Mouse (Mus musculus) lung, postnatal 0 days (tissue): ENCODE measurements around the gene Phyhd1. TPM values are rescaled to one million over a fixed set of nuclear protein-coding genes. Genes with fewer than 3 reads are reported as not detected.
A peak's percentile ranks its signal among the peaks of the same experiment; 100 is the strongest.

Experiments
- ATAC-seq: fragments of 200-750 bp; cut with Nextera tagmentation; 2 replicates; pipeline ENCODE4 v1.8.0; 2017; ENCODE audit warnings: moderate library complexity
- DNase-seq: peaks from one replicate; pipeline ENCODE4 v3.0.0-alpha.2; 2016; ENCODE audit warnings: low spot score
- H3K27ac ChIP-seq: fragments of 300-500 bp; sonication (generic); 2 replicates; pipeline ENCODE4 v1.5.1; 2014; ENCODE audit warnings: antibody characterized with exemption, mild to moderate bottlenecking, low read length, mixed read lengths
- H3K27me3 ChIP-seq: fragments of 300-500 bp; sonication (generic); replicated peaks from 2 replicates; pipeline ENCODE4 v1.6.1; 2014; ENCODE audit warnings: low read length, mixed read lengths; ENCODE audit not compliant: insufficient read depth
- H3K36me3 ChIP-seq: fragments of 300-500 bp; sonication (generic); 2 replicates; pipeline ENCODE4 v1.6.1; 2014; ENCODE audit warnings: low read length, mixed read lengths; ENCODE audit not compliant: insufficient read depth
- H3K4me1 ChIP-seq: fragments of 300-500 bp; sonication (generic); 2 replicates; pipeline ENCODE4 v1.6.1; 2014; ENCODE audit warnings: antibody characterized with exemption, low read depth, low read length, mixed read lengths; ENCODE audit not compliant: insufficient read depth
- H3K4me2 ChIP-seq: fragments of 300-500 bp; sonication (generic); replicated peaks from 2 replicates; pipeline ENCODE4 v1.6.1; 2014; ENCODE audit warnings: low read depth, mild to moderate bottlenecking, low read length, moderate library complexity, mixed read lengths
- H3K4me3 ChIP-seq: fragments of 300-500 bp; sonication (generic); 2 replicates; pipeline ENCODE4 v1.5.1; 2014; ENCODE audit warnings: low read depth, low read length
- H3K9ac ChIP-seq: fragments of 300-500 bp; sonication (generic); replicated peaks from 2 replicates; pipeline ENCODE4 v1.6.1; 2014; ENCODE audit warnings: low read depth, mild to moderate bottlenecking
- H3K9me3 ChIP-seq: fragments of 300-500 bp; sonication (generic); 2 replicates; pipeline ENCODE4 v1.6.1; 2016; ENCODE audit warnings: low read length, mixed read lengths
- CTCF ChIP-seq: IDR thresholded peaks from 2 replicates; pipeline ENCODE4 v1.5.1; 2016; ENCODE audit warnings: antibody characterized with exemption, mild to moderate bottlenecking
- EP300 ChIP-seq: IDR thresholded peaks from 2 replicates; pipeline ENCODE4 v1.6.1; 2016; ENCODE audit warnings: antibody characterized with exemption, mild to moderate bottlenecking, control low read depth
- whole genome bisulfite sequencing: fragments of 180-500 bp; shearing (Covaris S2); extraction: QIAGEN DNeasy Blood & Tissue Kit; methylation state at CpG from one replicate; pipeline ENCODE4 v1.1.7; 2014; 5-methylcytosine and 5-hydroxymethylcytosine counted together
- polyA plus RNA-seq: library from polyadenylated mRNA; unstranded; fragments of >200 nt; fragmentation: Nextera tagmentation; extraction: Ambion mirVana; gene quantifications from 2 replicates; pipeline ENCODE4 v1.2.1, GENCODE M21; 2015

The Phyhd1 gene
- polyA plus RNA-seq, 1 experiment from 2014 or later: 9.5 TPM

DNA sequence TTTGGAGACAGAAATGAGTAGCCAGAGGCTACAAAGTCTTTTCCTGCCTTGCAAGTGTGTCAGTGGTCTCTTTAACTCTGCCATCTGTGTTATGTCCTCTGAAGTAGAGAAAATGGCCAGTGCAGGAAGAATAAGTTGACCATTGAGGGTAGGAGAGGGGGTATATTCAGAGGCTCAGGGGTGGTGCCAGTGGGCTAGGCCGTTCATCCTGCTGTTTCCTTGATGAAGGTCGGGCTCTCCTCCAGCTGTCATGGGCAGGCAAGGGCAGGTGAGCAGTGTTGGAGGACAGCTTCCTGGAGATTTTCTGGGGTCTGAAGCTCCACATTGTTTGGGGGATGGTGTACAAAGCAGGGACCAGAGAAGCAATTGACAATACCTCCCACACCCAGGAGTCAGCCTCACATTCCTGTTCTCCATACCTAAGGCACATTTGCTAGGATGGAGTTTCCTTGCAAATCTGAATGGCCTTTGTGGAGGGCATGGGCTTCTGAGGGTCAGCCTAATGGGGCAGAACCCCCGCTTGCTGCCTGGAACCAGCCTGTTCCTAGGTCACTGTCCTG lies 27.0 kb upstream of the Phyhd1 start:
- ATAC-seq (no peak), DNase-seq (no peak)
- no peaks in the 10 kb centered on the region for H3K27me3 ChIP-seq
- peak overlapping the region; percentile 95 for H3K27ac ChIP-seq
- peak overlapping the region; percentile 88 for H3K4me3 ChIP-seq
- no peaks in the 10 kb centered on the region for H3K9me3 ChIP-seq
- peak overlapping the region; percentile 63 for H3K4me2 ChIP-seq
- WGBS: 37% methylated on average over 3 of the region's 3 CpGs
- TF ChIP-seq CTCF (no peak), EP300 (no peak)
- peaks cover 21% of the 10 kb centered on the region; the same call in 1 of the 2 replicates for H3K4me1 ChIP-seq
- peak overlapping the region; percentile 81 for H3K9ac ChIP-seq
- peaks cover 19% of the 10 kb centered on the region; the same call in 1 of the 2 replicates for H3K36me3 ChIP-seq

DNA sequence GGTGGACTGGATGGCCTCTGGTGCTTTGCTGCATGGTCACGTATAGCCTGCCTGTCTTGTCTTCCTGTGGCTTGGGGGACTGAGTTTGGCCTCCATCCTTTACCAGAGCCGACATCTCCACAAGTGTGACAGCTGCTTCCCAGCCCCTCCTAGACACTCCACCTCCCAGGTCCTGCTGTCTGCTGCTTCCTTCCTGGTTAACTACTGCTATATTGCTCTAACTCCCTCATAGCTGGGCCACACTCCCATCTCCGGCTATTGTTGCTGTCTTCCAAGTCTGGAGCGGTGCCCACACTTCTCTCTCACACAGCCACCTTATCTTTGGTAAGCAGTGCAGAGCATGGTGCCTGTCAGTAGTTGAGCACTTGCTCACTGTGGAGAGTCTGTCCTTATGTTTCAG lies 26.2 kb upstream of the Phyhd1 start:
- peak overlapping the region; percentile 81; the same call in 1 of the 2 replicates for H3K9ac ChIP-seq
- H3K36me3 ChIP-seq: peaks cover 21% of the 10 kb centered on the region; the same call in 1 of the 2 replicates
- WGBS: 55% methylated on average over 4 of the region's 4 CpGs
- H3K4me2 ChIP-seq: peak overlapping the region; percentile 63
- peaks cover 23% of the 10 kb centered on the region; the same call in 1 of the 2 replicates for H3K4me1 ChIP-seq
- no peaks in the 10 kb centered on the region for H3K27me3 ChIP-seq
- ATAC-seq: peak; percentile 24
- TF ChIP-seq CTCF (no peak), EP300 (peak; percentile 80)
- H3K27ac ChIP-seq: peak overlapping the region; percentile 95
- DNase-seq: peak; percentile 81
- H3K4me3 ChIP-seq: no peak overlapping the region
- no peaks in the 10 kb centered on the region for H3K9me3 ChIP-seq

- no peak for DNase-seq
- TF ChIP-seq EP300: no peak
- TF ChIP-seq CTCF: no peak
- peak within 1 kb of the TSS; percentile 81; the same call in 1 of the 2 replicates for H3K9ac ChIP-seq
- peak within 1 kb of the TSS; percentile 88; the same call in 1 of the 2 replicates for H3K4me3 ChIP-seq
- ATAC-seq: no peak
- WGBS: 60% methylated on average over 2 of the region's 2 CpGs
- H3K27ac ChIP-seq: peak within 1 kb of the TSS; percentile 95
- peaks cover 21% of the 10 kb centered on the region; the same call in 1 of the 2 replicates for H3K36me3 ChIP-seq
- H3K4me2 ChIP-seq: peak within 1 kb of the TSS; percentile 63
- H3K9me3 ChIP-seq: no peaks in the 10 kb centered on the region
- H3K4me1 ChIP-seq: peaks cover 23% of the 10 kb centered on the region; the same call in 1 of the 2 replicates
- H3K27me3 ChIP-seq: no peaks in the 10 kb centered on the region
These were observed 25.7 kb upstream of the Phyhd1 start, which contains the start of gene Gm28035 for GRCm38 (mm10) chr2:30240267-30240666. Gene Gm28035, plus strand, starts transcription at chr2:30240567.

DNA sequence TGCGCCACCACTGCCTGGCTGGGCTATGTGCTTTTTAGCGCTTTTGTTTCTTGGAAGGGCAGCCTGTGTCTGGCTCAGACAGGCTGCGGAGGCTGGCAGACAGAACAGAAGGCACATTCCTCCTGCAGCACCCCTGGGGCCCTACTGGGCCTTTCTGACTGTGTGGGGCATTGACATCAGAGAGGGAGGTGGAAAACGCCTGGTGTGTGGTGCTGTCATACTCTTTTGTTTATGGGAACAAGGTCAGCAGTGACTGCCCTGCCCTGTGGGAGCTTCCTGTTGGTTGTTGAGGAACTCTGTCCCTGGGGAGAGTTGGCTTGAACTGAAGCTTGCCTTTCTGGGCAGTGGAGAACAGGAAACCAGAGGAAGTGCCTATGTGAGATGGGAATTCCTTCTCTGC lies 23.5 kb upstream of the Phyhd1 start:
- Histone ChIP-seq H3K4me2 (no peak overlapping the region), H3K36me3 (peaks cover 25% of the 10 kb centered on the region; the same call in 1 of the 2 replicates), H3K4me3 (no peak overlapping the region), H3K9me3 (no peaks in the 10 kb centered on the region), H3K27ac (peak overlapping the region; percentile 66), H3K9ac (no peak overlapping the region), H3K27me3 (no peaks in the 10 kb centered on the region), H3K4me1 (peaks cover 23% of the 10 kb centered on the region; the same call in 1 of the 2 replicates)
- peak; percentile 71 for ATAC-seq
- TF ChIP-seq EP300 (peak; percentile 94), CTCF (no peak)
- DNase-seq: peak; percentile 83
- WGBS: 31% methylated on average over 4 of the region's 4 CpGs

GRCm38 (mm10) chr2:30243391-30243790 lies 22.6 kb upstream of the Phyhd1 start:
- H3K9ac ChIP-seq: no peak overlapping the region
- TF ChIP-seq EP300 (no peak), CTCF (no peak)
- H3K9me3 ChIP-seq: no peaks in the 10 kb centered on the region
- peaks cover 23% of the 10 kb centered on the region; the same call in 1 of the 2 replicates for H3K4me1 ChIP-seq
- H3K27me3 ChIP-seq: no peaks in the 10 kb centered on the region
- no peak for ATAC-seq
- no peak overlapping the region for H3K4me2 ChIP-seq
- peaks cover 30% of the 10 kb centered on the region; the same call in 1 of the 2 replicates for H3K36me3 ChIP-seq
- peak overlapping the region; percentile 20; the same call in 1 of the 2 replicates for H3K27ac ChIP-seq
- DNase-seq: no peak
- H3K4me3 ChIP-seq: no peak overlapping the region
- whole genome bisulfite sequencing: 95% methylated on average over 4 of the region's 4 CpGs

- Histone ChIP-seq H3K36me3 (peaks cover 30% of the 10 kb centered on the region; the same call in 1 of the 2 replicates), H3K9me3 (no peaks in the 10 kb centered on the region), H3K4me1 (peaks cover 10% of the 10 kb centered on the region; the same call in 1 of the 2 replicates), H3K9ac (no peak overlapping the region), H3K4me2 (no peak overlapping the region), H3K27me3 (no peaks in the 10 kb centered on the region), H3K27ac (0 out of 2 replicates have a peak overlapping the region, but pooled peaks have one; percentile 26), H3K4me3 (no peak overlapping the region)
- no peak for ATAC-seq
- no peak for DNase-seq
- no peak for TF ChIP-seq EP300
- TF ChIP-seq CTCF: no peak
- WGBS: 47% methylated on average over 7 of the region's 7 CpGs
These were observed 21.3 kb upstream of the Phyhd1 start for GRCm38 (mm10) chr2:30244595-30245178.
